Mouse (Mus musculus) 3134 (cell line): ENCODE results near the gene Fam219a.

ENCODE experiments used
- DNase-seq: peaks from one replicate; pipeline ENCODE4 v3.0.0-alpha.2; 2011; ENCODE audit warnings: low spot score; ENCODE audit not compliant: insufficient read length; ENCODE audit errors: extremely low read depth

Fam219a gene

GRCm38 (mm10) chr4:41569411-41569885 lies at the start of gene Fam219a, which contains the start of gene Dnaic1:
Gene Fam219a (minus strand): TSS chr4:41569538.
Gene Dnaic1 (plus strand): TSS chr4:41569775.
- DNase-seq: peak; percentile 98

- DNase-seq: peak; percentile 70
These were observed 46.6 kb upstream of the Fam219a start for GRCm38 (mm10) chr4:41615661-41616599.

- DNase-seq: no peak
These were observed 44.8 kb upstream of the Fam219a start for GRCm38 (mm10) chr4:41614156-41614555.

GRCm38 (mm10) chr4:41612166-41612565 lies 42.8 kb upstream of the Fam219a start:
- no peak for DNase-seq

GRCm38 (mm10) chr4:41610594-41610980 lies 41.2 kb upstream of the Fam219a start:
- no peak for DNase-seq

GRCm38 (mm10) chr4:41609681-41610593 lies 40.6 kb upstream of the Fam219a start:
- DNase-seq: no peak

- no peak for DNase-seq
These were observed 37.4 kb upstream of the Fam219a start for GRCm38 (mm10) chr4:41606784-41607183.

GRCm38 (mm10) chr4:41604476-41605396 lies 35.4 kb upstream of the Fam219a start:
- no peak for DNase-seq

GRCm38 (mm10) chr4:41602818-41603217 lies 33.5 kb upstream of the Fam219a start:
- DNase-seq: no peak

GRCm38 (mm10) chr4:41583353-41583752 lies 14.0 kb upstream of the Fam219a start:
- DNase-seq: no peak

- DNase-seq: no peak
These were observed 6.6 kb upstream of the Fam219a start for GRCm38 (mm10) chr4:41575914-41576313.

GRCm38 (mm10) chr4:41573492-41573891 lies 4.2 kb upstream of the Fam219a start:
- DNase-seq: no peak

- no peak for DNase-seq
These were observed 2.2 kb upstream of the Fam219a start for GRCm38 (mm10) chr4:41571490-41571889.

- DNase-seq: no peak
These were observed 492 bp downstream of the Fam219a start for GRCm38 (mm10) chr4:41568682-41569410.

GRCm38 (mm10) chr4:41568239-41568638 lies 1.1 kb downstream of the Fam219a start:
- peak; percentile 32 for DNase-seq

GRCm38 (mm10) chr4:41566123-41566522 lies 3.2 kb downstream of the Fam219a start:
- DNase-seq: no peak

GRCm38 (mm10) chr4:41563297-41563696 lies 6.0 kb downstream of the Fam219a start:
- DNase-seq: no peak

- no peak for DNase-seq
These were observed 12.2 kb downstream of the Fam219a start for GRCm38 (mm10) chr4:41557092-41557491.

GRCm38 (mm10) chr4:41556311-41556953 lies 12.9 kb downstream of the Fam219a start:
- DNase-seq: no peak
